Mouse (Mus musculus) thymus, postnatal 14 days (tissue): ENCODE measurements around the gene Plpp7.

Experiments
- DNase-seq: peaks from one replicate; pipeline ENCODE4 v3.0.0; 2021

Plpp7 gene

GRCm38 (mm10) chr2:32105117-32105913, 10.0 kb downstream of the Plpp7 start:
- DNase-seq = no peak

DNA sequence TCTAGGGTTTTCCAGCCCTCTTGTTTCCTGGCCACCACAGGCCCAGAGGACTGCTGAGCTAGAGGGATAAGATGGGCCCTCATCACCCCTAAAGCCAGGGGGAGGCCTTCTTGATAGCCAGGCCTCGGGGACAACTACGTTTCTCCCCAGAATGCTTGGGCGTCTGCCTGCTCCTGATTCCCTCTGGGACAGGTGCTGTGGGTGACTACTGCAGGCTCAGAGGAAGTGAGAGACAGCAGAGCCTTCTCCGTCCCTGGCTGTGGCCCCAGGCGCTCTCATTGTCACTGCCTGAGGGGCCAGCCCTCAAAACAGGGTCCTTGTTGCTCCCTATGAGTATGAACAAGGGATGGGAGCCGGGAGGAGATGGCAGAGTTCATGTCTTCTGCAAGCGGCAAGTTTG, 10.6 kb downstream of the Plpp7 start:
- DNase-seq = no peak

DNA sequence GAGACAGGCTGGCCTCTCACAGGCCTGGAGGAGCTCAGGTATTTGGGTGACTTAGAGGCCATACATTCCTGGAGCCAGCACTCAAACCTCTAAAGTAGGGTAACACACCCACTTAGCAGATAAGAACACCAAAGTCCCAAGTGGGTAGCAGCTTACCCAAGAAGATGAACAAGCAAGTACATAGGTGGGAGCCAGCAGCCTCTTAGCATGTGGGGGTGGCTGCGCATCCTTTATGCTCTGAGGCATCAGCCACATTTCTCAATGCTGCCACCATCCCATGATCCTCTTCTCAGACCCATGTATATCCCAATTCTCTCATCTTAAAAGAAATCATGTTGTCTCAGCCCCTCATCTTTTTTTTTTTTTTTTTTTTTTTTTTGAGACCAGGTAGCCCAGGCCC, 15.9 kb downstream of the Plpp7 start:
- no peak for DNase-seq

DNA sequence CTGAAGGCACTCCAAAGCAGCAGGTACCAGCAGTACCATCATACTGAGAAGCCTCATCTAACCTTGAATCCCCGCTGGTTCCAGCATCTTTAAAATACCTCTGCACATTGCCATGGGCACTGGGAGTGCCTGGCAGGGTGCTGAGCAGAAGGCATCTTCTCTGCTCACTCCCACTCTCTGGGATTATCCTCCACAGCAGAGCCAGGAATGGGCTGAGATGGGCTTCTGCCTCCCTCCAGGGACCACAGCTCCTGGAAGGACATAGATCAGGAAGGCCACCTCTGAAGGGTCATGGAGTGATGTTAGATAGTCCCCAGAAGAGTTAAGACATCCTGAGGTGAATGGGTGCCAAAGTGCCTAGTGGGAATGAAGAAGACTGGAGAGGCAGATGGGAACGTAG, 17.2 kb downstream of the Plpp7 start:
- no peak for DNase-seq

DNA sequence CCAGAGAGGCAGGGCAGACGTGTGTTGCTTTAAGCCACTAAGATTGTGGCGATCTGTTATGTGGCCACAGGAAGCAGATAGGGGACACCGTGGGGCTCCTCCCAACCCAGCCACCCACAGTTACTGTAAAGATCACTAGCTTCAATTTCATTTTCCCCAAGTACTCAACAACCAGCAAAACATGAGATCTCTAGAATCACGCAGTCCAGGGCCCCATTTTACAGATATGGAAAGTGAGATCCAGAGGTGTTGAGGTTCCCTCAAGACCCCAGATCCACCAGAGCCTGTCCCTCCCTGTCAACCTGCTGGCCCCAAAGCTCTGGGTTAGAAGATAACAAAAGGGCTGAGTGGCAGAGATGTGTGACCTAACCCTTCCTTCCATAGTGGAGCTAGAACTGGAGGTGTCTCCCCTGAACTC, 20.5 kb downstream of the Plpp7 start:
- DNase-seq = no peak

GRCm38 (mm10) chr2:32119802-32120750, 24.7 kb downstream of the Plpp7 start:
- no peak for DNase-seq

GRCm38 (mm10) chr2:32121150-32121549, 25.8 kb downstream of the Plpp7 start:
- peak; percentile 59 for DNase-seq

GRCm38 (mm10) chr2:32121785-32122184, 26.5 kb downstream of the Plpp7 start:
- DNase-seq = no peak

GRCm38 (mm10) chr2:32127653-32128535, 32.6 kb downstream of the Plpp7 start:
- DNase-seq = peak; percentile 49

DNA sequence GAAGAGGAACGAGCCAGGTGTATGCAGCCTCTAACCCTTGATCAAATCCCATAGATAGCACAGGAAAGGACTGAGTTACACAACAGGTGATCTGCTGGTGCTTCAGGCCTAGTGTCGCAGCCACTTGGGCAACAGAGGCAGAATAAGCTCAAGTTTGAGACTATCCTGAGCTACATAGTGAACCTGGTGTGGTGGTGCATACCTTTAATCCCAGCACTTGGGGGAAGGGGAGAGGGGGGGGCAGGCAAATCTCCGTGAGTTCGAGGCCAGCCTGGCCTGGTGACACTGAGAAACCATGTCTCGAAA, 33.2 kb downstream of the Plpp7 start:
- no peak for DNase-seq

- no peak for DNase-seq
Observed at GRCm38 (mm10) chr2:32129383-32130074, 34.2 kb downstream of the Plpp7 start.

DNA sequence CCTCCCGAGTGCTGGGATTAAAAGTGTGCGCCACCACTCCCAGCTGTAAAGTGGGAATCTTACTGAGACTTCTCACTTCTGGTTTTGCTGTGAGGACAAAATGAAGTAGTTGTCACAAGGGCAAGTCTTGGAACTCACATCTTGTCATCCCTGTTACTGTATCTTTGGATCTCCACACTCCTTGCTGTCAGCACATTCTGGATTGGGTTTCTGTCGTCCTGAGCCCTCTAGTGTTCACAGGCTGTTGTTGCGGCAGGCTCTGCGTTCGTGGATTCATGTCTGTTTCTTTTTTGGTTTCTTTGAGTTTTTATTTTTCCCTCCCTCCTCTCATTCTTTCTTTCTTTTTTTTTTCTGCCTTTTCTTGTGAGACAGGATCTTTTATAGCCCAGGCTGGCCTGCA, 35.1 kb downstream of the Plpp7 start:
- DNase-seq = peak; percentile 70

DNA sequence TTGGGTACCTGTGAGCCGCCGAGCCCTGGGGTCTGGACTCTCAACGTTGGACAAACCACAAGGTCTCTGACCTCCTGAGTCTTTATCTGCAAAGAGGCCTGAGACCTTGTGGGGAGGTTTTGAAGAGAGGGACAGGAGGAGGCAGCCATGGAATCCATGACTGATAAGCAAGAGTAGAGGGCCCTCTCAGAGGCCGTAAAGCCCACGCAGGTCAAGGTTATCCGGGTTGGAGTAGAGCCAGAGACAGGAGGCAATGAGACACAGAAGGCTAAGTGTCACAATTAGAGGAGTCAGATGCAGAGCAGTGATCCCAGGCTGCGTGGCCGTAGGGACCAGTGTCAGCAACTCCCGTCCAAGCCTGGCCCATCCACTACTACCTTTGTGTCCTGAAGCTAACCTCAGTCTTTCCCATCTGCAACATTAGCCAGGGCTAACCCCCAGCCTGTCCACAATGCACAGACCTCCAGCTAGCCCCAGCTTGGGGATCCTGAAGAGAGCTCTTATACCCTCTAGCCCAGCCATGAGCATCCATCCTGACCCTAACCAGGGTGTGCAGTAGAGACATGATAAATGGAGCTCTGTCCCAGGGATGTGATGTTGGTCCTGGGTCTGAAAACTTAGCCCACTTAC, 36.0 kb downstream of the Plpp7 start:
- DNase-seq = peak; percentile 14

- peak; percentile 55 for DNase-seq
Observed at GRCm38 (mm10) chr2:32131866-32132566, 36.7 kb downstream of the Plpp7 start.

DNA sequence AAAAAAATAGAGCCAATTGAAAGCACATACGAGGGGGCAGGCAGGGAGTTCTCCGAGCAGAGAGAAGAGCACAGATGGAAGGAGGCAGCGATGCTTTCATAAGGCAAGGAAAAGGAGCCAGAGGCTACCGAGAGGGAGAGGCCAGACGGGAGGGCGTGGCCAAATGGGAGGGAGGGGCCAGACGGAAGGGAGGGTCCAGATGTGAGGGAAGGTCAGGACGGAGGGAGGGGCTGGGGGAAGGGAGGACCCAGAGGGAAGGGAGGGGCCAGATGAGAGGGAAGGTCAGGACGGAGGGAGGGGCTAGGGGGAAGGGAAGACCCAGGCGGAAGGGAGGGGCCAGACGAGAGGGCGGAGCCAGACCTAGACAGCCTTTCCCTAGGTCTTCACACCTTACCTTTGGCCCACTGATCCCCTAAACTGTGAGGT, 37.3 kb downstream of the Plpp7 start:
- DNase-seq = peak; percentile 69

DNA sequence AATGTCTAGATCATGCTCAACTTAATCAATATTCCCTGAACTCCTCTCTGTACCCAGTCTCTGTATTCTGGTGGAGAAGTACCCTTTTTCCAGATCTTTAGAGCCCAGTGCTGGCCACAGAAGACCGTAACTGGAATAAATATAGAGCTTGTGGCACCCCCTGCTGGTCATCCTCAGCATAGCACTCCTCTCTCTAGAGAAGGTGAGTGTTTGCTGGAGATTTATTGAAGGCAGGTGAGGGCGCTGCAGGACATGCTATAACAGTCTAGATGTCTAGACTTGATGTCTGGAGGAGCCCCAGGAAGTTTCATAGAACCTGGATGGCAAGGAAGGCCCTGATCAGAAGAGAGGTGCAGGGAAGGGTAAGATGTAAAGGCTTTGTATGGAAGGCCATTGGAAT, 38.7 kb downstream of the Plpp7 start:
- DNase-seq = peak; percentile 95

GRCm38 (mm10) chr2:32137667-32138266, 42.4 kb downstream of the Plpp7 start:
- DNase-seq = peak; percentile 98

- no peak for DNase-seq
Observed at GRCm38 (mm10) chr2:32139377-32139776, 44.0 kb downstream of the Plpp7 start.

- no peak for DNase-seq
Observed at GRCm38 (mm10) chr2:32140498-32140934, 45.2 kb downstream of the Plpp7 start.

DNA sequence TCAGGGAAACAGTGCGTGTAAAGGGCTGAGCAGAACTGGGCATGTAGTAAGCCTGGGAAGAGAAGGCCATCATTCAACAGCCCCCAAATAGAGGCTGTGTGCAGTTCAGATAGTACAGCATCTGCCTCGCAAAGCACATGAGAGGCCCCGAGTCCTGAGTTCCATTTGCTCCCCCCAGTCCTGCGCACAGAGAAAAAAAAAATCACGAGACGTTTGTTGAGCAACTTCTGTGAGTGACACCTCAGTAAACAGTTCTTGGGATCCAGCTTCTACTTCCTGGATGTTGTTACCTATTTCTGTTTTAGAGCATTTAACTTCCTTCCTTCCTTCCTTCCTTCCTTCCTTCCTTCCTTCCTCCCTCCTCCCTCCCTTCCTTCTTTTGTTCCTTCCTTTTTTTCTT, 46.3 kb downstream of the Plpp7 start:
- DNase-seq = no peak

DNA sequence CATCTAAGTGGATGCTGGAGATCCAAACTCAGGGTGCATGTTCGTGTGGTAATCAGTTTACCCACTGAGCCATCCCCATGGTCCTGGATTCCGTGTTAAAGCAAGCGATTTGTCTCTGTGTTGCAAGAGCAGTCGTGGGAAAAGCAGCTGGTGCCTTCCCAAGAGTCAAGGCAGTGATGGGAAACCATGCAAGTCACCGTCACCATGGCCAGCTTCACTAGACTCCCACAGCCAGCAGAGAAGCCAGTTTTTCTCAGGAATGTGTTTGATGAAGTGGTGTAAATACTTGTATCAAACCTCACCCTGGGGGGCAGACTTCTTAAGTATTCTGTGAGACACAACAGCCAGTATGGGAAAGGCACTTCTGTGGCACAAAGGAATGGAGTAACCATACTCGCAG, 47.0 kb downstream of the Plpp7 start:
- DNase-seq = no peak
